Mouse (Mus musculus) spleen, postnatal 14 days (tissue): Measurements from ENCODE around the gene Rhox4g.
"Not testable (repeated sequence)": the region's sequence is repeated elsewhere in the genome, so short reads cannot be mapped to it uniquely, and the experiment has no call there.

Experiments
- DNase-seq, 2 experiments: peaks; one replicate each; pipeline ENCODE4 v3.0.0; 2021 to 2022; ENCODE audit warnings: low spot score in 2 of 2

Gene Rhox4g

DNA sequence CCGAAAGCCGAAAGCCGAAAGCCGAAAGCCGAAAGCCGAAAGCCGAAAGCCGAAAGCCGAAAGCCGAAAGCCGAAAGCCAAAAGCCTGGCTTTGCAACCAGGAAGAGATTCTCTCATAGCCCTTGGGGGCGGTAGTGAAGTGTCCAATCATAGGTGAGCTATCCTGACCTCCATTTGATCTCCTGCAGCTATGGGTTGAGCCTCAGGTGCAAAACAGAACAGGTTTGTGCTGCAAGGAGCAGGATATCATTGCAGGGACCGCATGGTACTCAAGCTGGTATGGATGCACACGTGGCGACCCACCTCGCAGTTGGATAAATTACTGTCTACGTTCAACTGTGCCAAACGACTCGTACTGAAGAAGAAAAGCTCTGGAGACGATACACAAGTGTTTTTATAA is at the start of gene Rhox4g:
TSS of gene Rhox4g (minus strand) at position 101 of the 400 bp plus-strand sequence.
- DNase-seq = not testable (repeated sequence)

DNA sequence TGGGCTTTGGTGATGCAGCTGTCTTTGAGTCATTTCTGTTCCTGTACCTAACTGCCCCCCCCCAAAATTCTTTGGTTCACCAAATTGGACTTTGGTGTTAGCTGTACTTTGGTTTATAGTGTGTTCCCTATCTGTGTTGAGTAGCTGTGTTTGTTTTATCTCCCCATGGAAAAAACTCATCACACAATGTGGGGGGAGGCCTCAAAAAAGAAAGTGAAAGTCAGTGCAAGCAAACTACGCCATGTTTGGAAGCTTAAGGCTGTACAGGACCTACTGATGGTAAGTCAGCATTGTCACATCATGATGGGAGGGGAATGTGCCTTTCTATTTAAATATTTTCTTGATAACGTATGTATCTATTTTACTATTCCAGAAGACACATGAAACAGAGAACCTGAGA is 41.1 kb upstream of the Rhox4g start:
- DNase-seq = no peak

DNA sequence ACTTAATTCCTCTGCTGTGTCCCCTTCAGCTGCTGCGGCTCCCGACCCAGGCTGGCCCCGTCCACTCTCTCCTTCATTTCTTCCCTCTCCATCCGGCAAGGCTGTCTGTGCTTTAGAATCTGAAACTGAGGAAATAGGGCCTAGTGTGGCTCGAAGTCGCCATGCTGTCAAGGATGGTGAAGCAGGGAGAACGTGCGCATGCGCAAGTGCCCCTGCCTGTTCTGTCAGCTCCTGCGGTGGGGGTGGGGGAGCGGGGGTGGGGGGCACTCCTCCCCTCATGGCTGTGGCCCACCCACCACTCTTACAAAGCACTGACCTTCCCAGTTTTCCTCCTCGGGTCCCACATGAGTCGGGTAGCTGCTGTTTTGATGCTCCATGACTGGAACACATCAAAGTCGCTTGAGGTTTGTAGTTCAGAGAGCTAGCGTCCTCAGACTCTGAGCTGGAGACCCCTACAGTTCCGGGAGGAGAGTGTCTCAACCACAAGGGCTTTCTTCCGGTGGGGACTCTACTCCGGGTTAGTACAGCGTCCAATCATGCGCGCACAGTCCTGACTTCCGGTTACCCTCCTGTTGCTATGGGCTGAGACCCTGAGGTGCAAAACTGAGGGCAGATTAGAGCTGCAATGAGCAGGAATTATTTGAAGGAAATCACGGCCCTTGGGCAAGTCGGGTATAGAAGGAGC is 32.0 kb upstream of the Rhox4g start:
- no peak for DNase-seq

- DNase-seq = not testable (repeated sequence)
Observed at GRCm38 (mm10) chrX:37673177-37673576, 22.1 kb upstream of the Rhox4g start, which contains the start of gene Rhox2h. TSS of gene Rhox2h (minus strand) at chrX:37673277.

- DNase-seq = not testable (repeated sequence)
Observed at GRCm38 (mm10) chrX:37668664-37669063, 17.5 kb upstream of the Rhox4g start, which contains the start of gene Rhox3h. TSS of gene Rhox3h (minus strand) at chrX:37668764.

DNA sequence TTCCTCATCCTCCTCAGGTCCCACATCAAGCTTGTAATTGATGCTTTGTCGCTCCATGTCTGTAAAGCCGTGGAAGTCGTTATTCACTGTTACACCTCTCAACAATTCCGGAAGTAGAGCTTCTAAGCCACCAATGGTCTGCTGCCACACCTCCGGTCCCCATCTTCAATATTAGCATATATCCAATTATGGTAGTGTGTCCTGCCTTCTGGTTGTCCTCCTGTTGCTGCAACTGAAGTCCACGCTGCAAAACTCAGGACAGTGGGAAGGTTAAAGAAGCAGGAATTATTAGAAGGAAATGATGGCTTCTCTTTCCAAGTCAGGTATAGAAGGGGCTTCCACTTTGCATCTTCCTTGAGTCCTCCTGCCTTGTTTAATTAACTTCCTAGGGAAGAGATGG is 7.8 kb downstream of the Rhox4g start, which contains the start of gene Rhox2g:
TSS of gene Rhox2g (minus strand) at position 101 of the 400 bp plus-strand sequence.
- not testable (repeated sequence) for DNase-seq

DNA sequence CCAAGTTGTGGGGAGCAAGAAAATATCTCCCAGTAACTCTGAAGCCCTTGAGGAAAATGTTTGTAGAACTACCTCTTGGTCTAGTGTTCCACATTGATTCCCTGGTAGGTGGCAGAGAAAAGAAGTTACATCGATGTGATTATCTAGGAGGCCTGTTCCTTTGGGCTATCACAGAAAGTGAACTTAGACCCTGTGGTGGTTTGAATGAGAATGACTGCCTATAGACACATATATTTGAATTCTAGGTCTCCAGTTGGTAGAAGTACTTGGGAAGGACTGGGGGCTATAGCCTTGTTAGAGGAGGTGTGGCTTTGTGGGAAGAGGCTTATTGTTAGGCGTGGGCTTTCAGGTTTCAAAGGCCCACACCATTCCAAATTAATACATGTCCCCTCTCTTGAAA is 22.6 kb downstream of the Rhox4g start, which contains the start of gene Rhox3g:
TSS of gene Rhox3g (minus strand) at position 101 of the 400 bp plus-strand sequence.
- not testable (repeated sequence) for DNase-seq

DNA sequence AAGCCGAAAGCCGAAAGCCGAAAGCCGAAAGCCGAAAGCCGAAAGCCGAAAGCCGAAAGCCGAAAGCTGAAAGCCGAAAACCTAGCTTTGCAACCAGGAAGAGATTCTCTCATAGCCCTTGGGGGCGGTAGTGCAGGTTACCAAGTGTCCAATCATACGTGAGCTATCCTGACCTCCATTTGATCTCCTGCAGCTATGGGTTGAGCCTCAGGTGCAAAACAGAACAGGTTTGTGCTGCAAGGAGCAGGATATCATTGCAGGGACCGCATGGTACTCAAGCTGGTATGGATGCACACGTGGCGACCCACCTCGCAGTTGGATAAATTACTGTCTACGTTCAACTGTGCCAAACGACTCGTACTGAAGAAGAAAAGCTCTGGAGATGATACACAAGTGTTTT is 43.5 kb downstream of the Rhox4g start, which contains the start of gene Rhox4f:
TSS of gene Rhox4f (minus strand) at position 101 of the 400 bp plus-strand sequence.
- not testable (repeated sequence) for DNase-seq
